Mouse (Mus musculus) liver, adult 2 months (tissue): Measurements from ENCODE around the gene Tmem255b. TPM values are rescaled to one million over a fixed set of nuclear protein-coding genes. Genes with fewer than 3 reads are reported as not detected.

Source experiments
- DNase-seq: peaks from one replicate; pipeline ENCODE4 v3.0.0-alpha.2; 2011; ENCODE audit warnings: low read depth, low spot score; ENCODE audit errors: extremely low read depth
- H3K27ac ChIP-seq: fragments of 200-500 bp; replicated peaks from 2 replicates; pipeline ENCODE4 v1.5.1; 2012; ENCODE audit warnings: low read depth, mild to moderate bottlenecking, control low read depth, inconsistent platforms, low read length; ENCODE audit not compliant: insufficient read depth
- H3K27me3 ChIP-seq: fragments of 200-500 bp; 2 replicates; pipeline ENCODE4 v1.6.1; 2012; ENCODE audit warnings: mild to moderate bottlenecking, moderate library complexity, low read length, inconsistent platforms; ENCODE audit not compliant: control insufficient read depth, insufficient read depth
- H3K36me3 ChIP-seq: fragments of 200-500 bp; 2 replicates; pipeline ENCODE4 v1.6.1; 2012; ENCODE audit warnings: low read length, inconsistent platforms; ENCODE audit not compliant: control insufficient read depth, insufficient read depth
- H3K4me1 ChIP-seq: fragments of 200-500 bp; 2 replicates; pipeline ENCODE4 v1.6.1; 2011; ENCODE audit warnings: low read length; ENCODE audit not compliant: control insufficient read depth, insufficient read depth
- H3K4me3 ChIP-seq: fragments of 200-500 bp; 2 replicates; pipeline ENCODE4 v1.5.1; 2011; ENCODE audit warnings: low read depth, mild to moderate bottlenecking, control low read depth, low read length, moderate library complexity; ENCODE audit not compliant: insufficient read depth
- H3K79me2 ChIP-seq: fragments of 200-500 bp; 2 replicates; pipeline ENCODE4 v1.6.1; 2012; ENCODE audit warnings: inconsistent platforms, mild to moderate bottlenecking, low read length, moderate library complexity; ENCODE audit not compliant: control insufficient read depth, insufficient read depth
- H3K9ac ChIP-seq: fragments of 200-500 bp; 2 replicates; pipeline ENCODE4 v1.6.1; 2012; ENCODE audit warnings: low read depth, mild to moderate bottlenecking, control low read depth, inconsistent platforms, low read length
- CTCF ChIP-seq: fragments of 200-500 bp; IDR thresholded peaks from 2 replicates; pipeline ENCODE4 v1.5.1; 2011; ENCODE audit warnings: low read depth, low read length, control low read depth
- POLR2A ChIP-seq: fragments of 200-500 bp; IDR thresholded peaks from 2 replicates; pipeline ENCODE4 v1.6.1; 2011; ENCODE audit warnings: low read length, control low read depth; ENCODE audit not compliant: insufficient read depth; ENCODE audit errors: extremely low read depth
- WGBS: fragments of 180-500 bp; shearing (Covaris S2); methylation state at CpG from one replicate; pipeline ENCODE4 v1.1.7; 2018; 5-methylcytosine and 5-hydroxymethylcytosine counted together
- polyA plus RNA-seq: library from polyadenylated mRNA; depleted of rRNA; stranded (reverse); fragments of >200 nt; gene quantifications from 2 replicates; pipeline ENCODE4 v1.2.3, GENCODE M21; 2012
- total RNA-seq: library from RNA; depleted of rRNA; stranded (reverse); fragments of >200 nt; gene quantifications from 2 replicates; pipeline ENCODE4 v1.2.3, GENCODE M21; 2014

Gene Tmem255b
- total and polyA plus RNA-seq, 2 experiments = 0.35 TPM; not detected in 1

DNA sequence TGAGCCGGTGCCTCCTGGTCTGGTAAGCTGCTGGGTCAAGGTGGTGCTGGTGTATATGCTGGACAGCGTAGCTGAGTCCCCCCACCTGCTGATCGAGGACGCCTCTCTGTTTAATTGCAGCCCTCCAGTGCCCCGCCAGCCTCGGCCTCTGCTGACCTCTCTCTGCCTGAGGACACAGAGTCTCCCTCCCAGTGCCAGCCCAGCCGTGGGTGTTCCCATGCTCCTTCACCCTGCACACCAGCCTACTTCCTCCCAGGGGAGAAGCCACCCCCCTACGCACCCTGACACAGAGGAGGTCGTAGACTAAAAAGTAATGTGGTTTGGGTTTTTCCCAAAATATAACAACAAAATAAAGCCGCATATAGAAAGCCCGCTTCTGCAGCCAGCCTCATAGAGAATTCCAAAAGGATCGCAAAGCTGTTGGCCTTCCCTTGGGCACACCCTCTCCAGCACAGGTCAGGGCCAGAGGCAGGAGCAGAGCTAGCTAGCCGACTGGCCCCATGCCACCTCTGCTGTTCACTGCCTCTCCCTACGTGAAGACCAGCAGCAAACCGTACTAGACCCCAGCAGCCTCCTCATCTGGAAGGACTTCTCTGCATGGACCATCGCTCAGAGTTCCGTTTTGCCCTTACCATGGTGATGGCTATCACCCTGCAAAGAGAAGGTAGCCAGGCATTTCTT, 26.2 kb downstream of the Tmem255b start:
- TF ChIP-seq POLR2A = no peak
- no peak for TF ChIP-seq CTCF
- WGBS = 46% methylated on average over 17 of the region's 17 CpGs
- Histone ChIP-seq H3K27ac (no peak overlapping the region), H3K4me1 (peaks cover 17% of the 10 kb centered on the region), H3K36me3 (no peaks in the 10 kb centered on the region), H3K4me3 (no peak overlapping the region), H3K79me2 (no peaks in the 10 kb centered on the region), H3K27me3 (no peaks in the 10 kb centered on the region), H3K9ac (no peak overlapping the region)
- peak; percentile 80 for DNase-seq

DNA sequence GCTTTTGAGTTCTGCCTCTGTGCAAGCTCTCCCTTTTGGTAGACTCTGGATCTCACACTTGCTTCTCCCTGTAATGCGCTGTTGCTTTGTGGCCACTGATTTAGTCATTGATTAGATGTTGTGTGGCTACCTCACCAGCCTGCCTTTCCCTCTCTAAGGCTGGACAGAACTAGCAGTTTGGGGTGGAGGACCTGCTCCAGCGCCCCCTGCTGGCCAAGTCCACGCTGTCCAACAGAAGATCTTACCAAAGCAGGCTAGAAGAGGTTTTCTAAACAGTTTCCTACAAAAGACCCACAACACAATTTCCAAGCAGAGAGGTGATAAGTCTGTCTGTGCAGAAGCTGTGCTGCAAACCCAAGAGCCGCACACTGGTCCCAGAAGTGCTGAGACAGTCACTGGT, 26.9 kb downstream of the Tmem255b start:
- Histone ChIP-seq H3K27ac (no peak overlapping the region), H3K4me1 (peaks cover 17% of the 10 kb centered on the region), H3K27me3 (no peaks in the 10 kb centered on the region), H3K9ac (no peak overlapping the region), H3K36me3 (no peaks in the 10 kb centered on the region), H3K4me3 (no peak overlapping the region), H3K79me2 (no peaks in the 10 kb centered on the region)
- TF ChIP-seq CTCF (peak; percentile 84), POLR2A (no peak)
- WGBS = 20% methylated on average over 4 of the region's 4 CpGs
- DNase-seq = peak; percentile 52

DNA sequence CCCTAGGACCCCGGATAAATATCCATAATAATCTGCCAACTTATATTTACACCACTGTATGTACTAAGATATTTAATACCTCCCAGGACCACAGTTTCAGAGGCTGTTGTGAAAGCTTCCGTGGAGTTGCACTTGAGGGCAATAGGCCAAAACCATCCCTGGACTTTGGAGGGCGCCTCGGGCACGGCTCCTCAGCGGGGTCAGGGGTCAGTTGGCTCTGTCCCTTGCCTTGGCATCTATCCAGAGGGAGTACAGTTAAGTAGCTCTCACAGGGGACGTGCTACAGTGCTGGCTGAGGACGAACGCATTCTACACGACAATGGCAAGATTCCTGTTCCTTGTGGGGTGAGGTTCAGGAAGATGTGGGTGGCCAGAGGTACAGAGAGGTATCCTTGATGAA, 27.4 kb downstream of the Tmem255b start:
- Histone ChIP-seq H3K9ac (no peak overlapping the region), H3K36me3 (no peaks in the 10 kb centered on the region), H3K4me3 (no peak overlapping the region), H3K27ac (no peak overlapping the region), H3K4me1 (peaks cover 17% of the 10 kb centered on the region), H3K79me2 (no peaks in the 10 kb centered on the region), H3K27me3 (no peaks in the 10 kb centered on the region)
- DNase-seq = peak; percentile 86
- WGBS = 9% methylated on average over 10 of the region's 10 CpGs
- TF ChIP-seq CTCF (0 out of 2 replicates have a peak, but pooled peaks have one; percentile 3), POLR2A (no peak)

GRCm38 (mm10) chr8:13465324-13465723, 30.3 kb downstream of the Tmem255b start:
- no peaks in the 10 kb centered on the region; the same call in 1 of the 2 replicates for H3K36me3 ChIP-seq
- WGBS = 90% methylated on average over 7 of the region's 7 CpGs
- H3K9ac ChIP-seq = no peak overlapping the region
- no peaks in the 10 kb centered on the region for H3K27me3 ChIP-seq
- TF ChIP-seq POLR2A = no peak
- no peak overlapping the region for H3K4me3 ChIP-seq
- no peaks in the 10 kb centered on the region for H3K79me2 ChIP-seq
- peaks cover 17% of the 10 kb centered on the region for H3K4me1 ChIP-seq
- no peak overlapping the region for H3K27ac ChIP-seq
- no peak for DNase-seq

DNA sequence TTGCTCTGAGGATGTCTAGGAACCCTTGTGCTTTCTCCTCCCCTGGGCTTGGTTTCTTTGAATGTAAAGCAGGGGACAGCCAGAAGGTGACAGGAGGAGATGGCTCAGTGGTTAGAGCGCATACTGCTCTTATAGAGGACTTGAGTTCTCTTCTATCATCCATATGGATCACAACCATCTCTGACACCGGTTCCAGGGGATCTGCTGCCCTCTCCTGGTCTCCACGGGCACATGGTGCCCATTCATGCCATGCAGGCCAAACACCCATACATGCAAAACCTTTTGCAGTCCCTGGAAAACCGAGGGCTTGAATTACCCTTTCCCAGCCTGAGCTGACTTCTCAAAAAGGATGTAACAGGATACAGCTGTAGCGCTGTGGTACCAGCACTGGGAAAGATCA, 32.0 kb downstream of the Tmem255b start:
- Histone ChIP-seq H3K79me2 (no peaks in the 10 kb centered on the region), H3K27ac (no peak overlapping the region), H3K36me3 (no peaks in the 10 kb centered on the region; the same call in 1 of the 2 replicates), H3K27me3 (no peaks in the 10 kb centered on the region), H3K4me3 (no peak overlapping the region), H3K4me1 (peaks cover 13% of the 10 kb centered on the region), H3K9ac (no peak overlapping the region)
- TF ChIP-seq POLR2A = no peak
- TF ChIP-seq CTCF = peak; percentile 84
- WGBS = 63% methylated on average over 5 of the region's 5 CpGs
- peak; percentile 29 for DNase-seq

GRCm38 (mm10) chr8:13468737-13469136, 33.7 kb downstream of the Tmem255b start:
- H3K4me3 ChIP-seq = no peak overlapping the region
- no peak for TF ChIP-seq POLR2A
- TF ChIP-seq CTCF = no peak
- H3K36me3 ChIP-seq = no peaks in the 10 kb centered on the region; the same call in 1 of the 2 replicates
- H3K79me2 ChIP-seq = no peaks in the 10 kb centered on the region
- H3K27ac ChIP-seq = no peak overlapping the region
- no peak for DNase-seq
- H3K27me3 ChIP-seq = no peaks in the 10 kb centered on the region
- H3K9ac ChIP-seq = no peak overlapping the region
- 91% methylated on average over 9 of the region's 9 CpGs for WGBS
- H3K4me1 ChIP-seq = peaks cover 17% of the 10 kb centered on the region
